Mouse (Mus musculus): ENCODE data around the gene Tor1aip2. TPM values are rescaled to one million over a fixed set of nuclear protein-coding genes. Genes with fewer than 3 reads are reported as not detected.

The Tor1aip2 gene
- total RNA-seq, 1 experiment = 94.3 TPM

DNA sequence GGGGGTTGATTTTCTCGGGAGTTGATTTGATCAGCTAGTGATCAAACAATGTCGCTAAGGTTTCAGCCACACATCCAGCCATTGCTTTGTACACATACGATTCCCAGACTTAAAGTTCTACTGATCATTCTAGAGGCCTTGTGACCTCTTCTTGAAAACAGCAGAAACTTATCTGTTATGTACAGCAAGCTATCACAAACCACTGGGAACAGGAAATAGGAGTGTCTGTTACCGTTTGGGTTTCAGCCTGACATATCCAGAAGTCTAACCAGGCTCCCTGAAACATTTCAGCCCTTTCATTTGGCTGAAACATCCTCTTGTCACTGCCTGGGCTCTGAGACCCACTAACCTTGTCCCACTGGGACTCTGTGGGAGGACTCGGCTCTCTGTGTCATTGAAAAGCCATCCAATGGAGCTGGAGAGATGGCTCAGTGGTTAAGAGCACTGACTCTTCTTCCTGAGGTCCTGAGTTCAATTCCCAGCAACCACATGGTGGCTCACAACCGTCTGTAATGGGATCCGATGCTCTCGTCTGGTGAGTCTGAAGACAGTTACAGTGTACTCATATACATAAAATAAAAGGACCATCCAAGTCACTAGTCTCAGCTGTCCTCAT, 78.8 kb downstream of the Tor1aip2 start:
- H3K4me1 ChIP-seq (ENCODE audit: control insufficient read depth in 2 of 2, insufficient read depth in 2 of 2, low read length in 2 of 2, poor library complexity in 1 of 2) = no peaks in the 10 kb centered on the region; a peak in 1 of 4 replicates
- no peaks in the 10 kb centered on the region for H3K36me3 ChIP-seq (ENCODE audit: control insufficient read depth, insufficient read depth, low read length, poor library complexity, severe bottlenecking)
- no peak overlapping the region for H3K9ac ChIP-seq (ENCODE audit: insufficient read depth, low read depth, low read length, poor library complexity, severe bottlenecking)
- in situ Hi-C loops (cut with MboI; ENCODE audit: low sequenced_read_pairs in 2 of 2, unreplicated experiment in 2 of 2) = no loop called here
- DNase-seq (ENCODE audit: low read depth, low spot score) = no peak
- no peak overlapping the region for H3K27ac ChIP-seq (ENCODE audit: insufficient read depth, low read depth, low read length, poor library complexity, severe bottlenecking)
- no peaks in the 10 kb centered on the region for H3K9me3 ChIP-seq (ENCODE audit: control insufficient read depth, insufficient read depth, low read depth, low read length)
- TF ChIP-seq ZC3H11A (IDR thresholded peaks at IDR 0.05; ENCODE audit: borderline replicate concordance, low read depth, low read length) = no peak
- TF ChIP-seq ZNF384 (IDR thresholded peaks at IDR 0.05; ENCODE audit: low read depth, low read length) = no peak
- TF ChIP-seq HCFC1 (IDR thresholded peaks at IDR 0.05; ENCODE audit: borderline replicate concordance, insufficient read depth, low read length) = no peak
- TF ChIP-seq CHD2 (IDR thresholded peaks at IDR 0.05; ENCODE audit: low read depth, low read length) = no peak
- TF ChIP-seq MAFK (IDR thresholded peaks at IDR 0.05; ENCODE audit: insufficient read depth, low read depth, low read length) = no peak
- H3K4me3 ChIP-seq (ENCODE audit: insufficient read depth in 1 of 2, low read depth in 1 of 2, low read length in 2 of 2, poor library complexity in 1 of 2, severe bottlenecking in 1 of 2) = no peak overlapping the region

DNA sequence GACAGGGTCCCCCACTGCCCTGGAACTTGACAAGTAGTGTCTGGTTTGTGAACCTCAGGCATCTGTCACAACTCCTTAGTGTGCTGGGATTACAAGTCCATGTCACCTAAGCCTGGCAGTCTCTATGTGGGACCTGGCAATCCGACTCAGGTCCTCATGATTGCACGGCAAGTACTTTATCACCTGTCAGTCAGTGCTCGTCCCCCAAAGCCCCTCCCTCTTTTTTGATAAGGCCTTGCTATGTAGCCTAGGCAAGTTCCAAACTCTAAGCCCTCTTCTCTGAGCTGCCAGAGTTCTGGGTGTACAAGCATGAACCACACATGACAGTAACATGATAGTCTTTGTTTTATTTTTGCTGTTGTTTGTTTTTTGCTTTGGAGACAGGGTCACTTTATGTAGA, 81.6 kb downstream of the Tor1aip2 start:
- H3K9ac ChIP-seq (ENCODE audit: insufficient read depth, low read depth, low read length, poor library complexity, severe bottlenecking) = no peak overlapping the region
- no peak for DNase-seq (ENCODE audit: low read depth, low spot score)
- no peaks in the 10 kb centered on the region for H3K4me1 ChIP-seq (ENCODE audit: control insufficient read depth in 2 of 2, insufficient read depth in 2 of 2, low read length in 2 of 2, poor library complexity in 1 of 2)
- no peak for TF ChIP-seq MAFK (IDR thresholded peaks at IDR 0.05; ENCODE audit: insufficient read depth, low read depth, low read length)
- no peak for TF ChIP-seq ZC3H11A (IDR thresholded peaks at IDR 0.05; ENCODE audit: borderline replicate concordance, low read depth, low read length)
- no peak for TF ChIP-seq ZNF384 (IDR thresholded peaks at IDR 0.05; ENCODE audit: low read depth, low read length)
- TF ChIP-seq HCFC1 (IDR thresholded peaks at IDR 0.05; ENCODE audit: borderline replicate concordance, insufficient read depth, low read length) = no peak
- no peak for TF ChIP-seq CHD2 (IDR thresholded peaks at IDR 0.05; ENCODE audit: low read depth, low read length)
- H3K36me3 ChIP-seq (ENCODE audit: control insufficient read depth, insufficient read depth, low read length, poor library complexity, severe bottlenecking) = no peaks in the 10 kb centered on the region
- H3K27ac ChIP-seq (ENCODE audit: insufficient read depth, low read depth, low read length, poor library complexity, severe bottlenecking) = no peak overlapping the region
- in situ Hi-C loops (cut with MboI; ENCODE audit: low sequenced_read_pairs in 2 of 2, unreplicated experiment in 2 of 2) = no loop called here
- H3K9me3 ChIP-seq (ENCODE audit: control insufficient read depth, insufficient read depth, low read depth, low read length) = no peaks in the 10 kb centered on the region
- H3K4me3 ChIP-seq (ENCODE audit: insufficient read depth in 1 of 2, low read depth in 1 of 2, low read length in 2 of 2, poor library complexity in 1 of 2, severe bottlenecking in 1 of 2) = no peak overlapping the region

Other genes with a start within 250 kb of the Tor1aip2 start
- 25.7 and 38.1 TPM in 2 replicates for gene Qsox1, start 222.5 kb upstream of the Tor1aip2 start, total RNA-seq (2012; rRNA removed)
- gene Cep350, start 62.1 kb upstream of the Tor1aip2 start, total RNA-seq (2012; rRNA removed) = 10.3 and 11.8 TPM in 2 replicates
- 27.9 and 28.5 TPM in 2 replicates for gene Tor1aip1, start 1.1 kb downstream of the Tor1aip2 start, total RNA-seq (2012; rRNA removed)
- gene Fam163a, start 169.6 kb downstream of the Tor1aip2 start, total RNA-seq (2012; rRNA removed) = 0.09 and 0.11 TPM in 2 replicates

Measured in ES-E14 (cell line).